ENCODE assay signal across 9 mouse cellular contexts in genomic region chr9:63664792-63665646, GRCm38 (mm10).
DNase-seq lines count a peak whose midpoint lies in the region; ATAC-seq and TF ChIP-seq lines count a peak whose summit lies in the region.
"Had no signal": no experiment of that assay in that cellular context is flagged by ENCODE, and none has a peak within 500 bp of the region (broad histone marks: within the 10 kb centered on the region; RNA-seq: fewer than 3 reads in every experiment).

No protein-coding gene starts in this region.

- H3K4me1 ChIP-seq in intestine, embryonic 16.5 days (ENCODE audit: control insufficient read depth, insufficient read depth, low read length) = peaks cover 61% of the 10 kb centered on the region
- H3K4me1 ChIP-seq in midbrain, embryonic 14.5 days (ENCODE audit: control insufficient read depth, insufficient read depth, low read length) = peaks cover 5% of the 10 kb centered on the region; the same call in 1 of the 2 replicates

- peak overlapping the region; percentile 30; the same call in 1 of the 2 replicates for H3K9ac ChIP-seq in intestine, embryonic 16.5 days (ENCODE audit: low read depth, low read length)
- H3K9ac ChIP-seq in midbrain, embryonic 14.5 days (replicated peaks; ENCODE audit: low read length) = no peak overlapping the region
- H3K9ac ChIP-seq: liver, embryonic 14.5 days had no signal

- H3K27ac ChIP-seq in intestine, embryonic 16.5 days (ENCODE audit: low read length) = peak overlapping the region; percentile 73
- H3K27ac ChIP-seq in midbrain, embryonic 14.5 days (replicated peaks; ENCODE audit: low read depth, low read length) = peak overlapping the region; percentile 55
- no peak overlapping the region for H3K27ac ChIP-seq in left cerebral cortex, adult 2 months
- H3K27ac ChIP-seq: liver, embryonic 14.5 days had no signal

- WGBS in intestine, embryonic 16.5 days = 53% methylated on average over 13 of the region's 13 CpGs
- 37% methylated on average over 13 of the region's 13 CpGs for WGBS in midbrain, embryonic 14.5 days

- H3K9me3 ChIP-seq in intestine, embryonic 16.5 days (ENCODE audit: control insufficient read depth, low read length) = no peaks in the 10 kb centered on the region
- no peaks in the 10 kb centered on the region for H3K9me3 ChIP-seq in midbrain, embryonic 14.5 days (ENCODE audit: control insufficient read depth, low read length)

- no peak overlapping the region for H3K4me2 ChIP-seq in intestine, embryonic 16.5 days (ENCODE audit: low read depth, low read length)
- H3K4me2 ChIP-seq in midbrain, embryonic 14.5 days (ENCODE audit: low read length) = no peak overlapping the region

- H3K36me3 ChIP-seq in intestine, embryonic 16.5 days (ENCODE audit: control insufficient read depth, insufficient read depth, low read length) = no peaks in the 10 kb centered on the region; the same call in 1 of the 2 replicates
- H3K36me3 ChIP-seq in midbrain, embryonic 14.5 days (ENCODE audit: control insufficient read depth, insufficient read depth, low read length) = 0 out of 2 replicates have a peak, but pooled peaks cover 2% of the 10 kb centered on the region

- ATAC-seq in intestine, embryonic 16.5 days = peak; percentile 23; the same call in 1 of the 2 replicates
- ATAC-seq in midbrain, embryonic 14.5 days (ENCODE audit: low FRiP score, low TSS enrichment) = no peak

- no peaks in the 10 kb centered on the region for H3K27me3 ChIP-seq in intestine, embryonic 16.5 days (replicated peaks; ENCODE audit: control insufficient read depth, insufficient read depth, low read length)
- no peaks in the 10 kb centered on the region for H3K27me3 ChIP-seq in midbrain, embryonic 14.5 days (ENCODE audit: control insufficient read depth, insufficient read depth, low read length)

- DNase-seq in embryo, embryonic 10 days (ENCODE audit: low spot score) = peak; percentile 49
- no peak for DNase-seq in embryo, embryonic 9.5 days (ENCODE audit: extremely low spot score)
- DNase-seq in brain, adult 2 months (ENCODE audit: low read depth, low spot score) = peak; percentile 51
- peak; percentile 52 for DNase-seq in midbrain, embryonic 14.5 days
- no peak for DNase-seq in urinary bladder, adult 18-20 months (ENCODE audit: low spot score in 2 of 2)
- no peak for DNase-seq in frontal cortex, postnatal 25 days (ENCODE audit: low spot score in 2 of 2)
- DNase-seq in left cerebral cortex, adult 2 months (ENCODE audit: extremely low spot score in 1 of 2, low spot score in 2 of 2) = no peak

- intact Hi-C loops in left cerebral cortex, adult 2 months (cut with DNase I) = no loop called here

- H3K4me3 ChIP-seq in intestine, embryonic 16.5 days (ENCODE audit: low read length) = no peak overlapping the region
- no peak overlapping the region for H3K4me3 ChIP-seq in midbrain, embryonic 14.5 days (replicated peaks; ENCODE audit: low read depth, low read length)
- no peak overlapping the region for H3K4me3 ChIP-seq in left cerebral cortex, adult 2 months

- no peak for TF ChIP-seq CTCF in left cerebral cortex, adult 2 months (IDR thresholded peaks at IDR 0.05)

Comparison
In these comparisons a context has a peak if more than half of its experiments do, and no peak if none do; other contexts are left out.
1. DNase-seq: peak in embryo, embryonic 10 days (single experiment), brain, adult 2 months (single experiment) and midbrain, embryonic 14.5 days (single experiment); none in embryo, embryonic 9.5 days (single experiment), urinary bladder, adult 18-20 months (0 of 2), frontal cortex, postnatal 25 days (0 of 2) and left cerebral cortex, adult 2 months (0 of 2).